Mouse (Mus musculus): ENCODE measurements around the gene Zfp366.

The Zfp366 gene

DNA sequence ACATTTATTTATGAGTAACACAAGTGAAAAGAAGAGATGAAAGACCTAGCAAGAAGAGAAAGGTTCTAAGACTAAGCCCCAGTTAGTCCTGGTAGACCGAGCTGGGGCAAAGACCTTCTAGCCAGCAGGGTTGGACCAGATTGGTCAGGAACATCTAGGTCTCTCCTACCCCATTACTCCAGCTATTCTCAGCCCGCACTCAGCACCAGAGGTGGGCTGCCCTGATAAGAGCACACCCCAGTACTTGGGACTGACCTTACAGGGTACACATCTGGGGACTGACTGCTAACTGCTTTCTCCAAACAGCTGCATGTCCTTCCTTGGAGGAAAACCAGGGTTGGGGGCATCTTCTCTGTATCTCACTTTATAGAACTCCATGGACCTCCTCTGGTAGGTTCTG is 66.2 kb downstream of the Zfp366 start:
- no peak for DNase-seq (ENCODE audit: low read depth, low spot score)

DNA sequence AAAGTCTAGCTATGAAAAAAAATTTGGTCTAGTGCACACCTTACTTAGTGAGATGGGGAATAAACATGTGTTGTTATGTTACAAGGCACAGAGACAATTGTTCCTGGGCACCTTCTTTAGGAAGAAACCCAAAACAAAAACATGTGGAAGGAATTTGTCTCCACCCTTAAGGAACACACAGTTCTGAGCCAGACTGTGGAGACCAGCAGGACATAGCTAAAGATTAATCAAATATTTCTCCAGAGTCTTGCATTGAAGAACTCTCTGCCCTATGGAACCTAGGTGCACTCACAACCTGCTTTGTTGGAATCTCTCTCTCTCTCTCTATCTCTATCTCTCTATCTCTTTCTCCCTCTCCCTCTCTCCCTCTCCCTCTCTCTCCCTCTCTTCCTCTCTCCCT is 69.6 kb downstream of the Zfp366 start:
- no peak for DNase-seq (ENCODE audit: low read depth, low spot score)

DNA sequence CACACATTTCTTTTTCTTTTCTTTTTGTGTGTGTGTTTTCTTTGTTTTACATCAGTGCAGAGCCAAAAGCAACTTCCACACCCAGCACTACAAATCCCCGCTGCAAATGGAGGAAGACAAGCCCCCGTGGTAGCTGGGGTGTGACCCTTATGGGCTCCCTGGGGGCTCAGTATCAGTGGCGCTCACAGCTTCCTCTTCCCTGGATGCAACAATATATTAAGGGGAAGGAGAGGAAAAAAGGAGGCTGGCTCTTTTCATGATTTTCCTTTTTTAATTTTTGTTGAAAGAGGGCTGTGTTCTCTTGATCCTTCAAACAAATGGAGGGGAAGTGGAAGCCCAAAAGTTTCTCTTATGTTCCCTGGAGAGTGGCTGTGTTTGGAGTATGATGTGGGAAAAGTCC is 70.2 kb downstream of the Zfp366 start:
- no peak for DNase-seq (ENCODE audit: low read depth, low spot score)

DNA sequence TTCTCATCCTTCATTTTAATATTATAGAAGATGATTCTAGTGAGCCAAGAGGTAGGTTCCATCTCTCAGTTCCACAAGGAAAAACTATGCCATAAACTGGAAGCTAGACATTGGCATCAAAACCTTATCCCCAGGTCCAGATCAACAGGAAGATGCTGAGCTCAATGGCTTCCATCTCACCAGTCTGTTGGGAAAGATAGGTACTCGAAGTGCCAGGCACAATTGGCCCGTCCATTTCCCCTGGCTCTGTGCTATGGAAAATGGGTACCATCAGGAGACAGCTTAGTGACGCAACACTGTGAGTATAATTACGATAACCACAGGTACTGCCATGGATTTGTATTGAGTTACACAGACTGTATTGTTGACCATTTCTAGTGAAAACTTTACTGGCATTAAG is 72.3 kb downstream of the Zfp366 start:
- no peak for DNase-seq (ENCODE audit: low read depth, low spot score)

DNA sequence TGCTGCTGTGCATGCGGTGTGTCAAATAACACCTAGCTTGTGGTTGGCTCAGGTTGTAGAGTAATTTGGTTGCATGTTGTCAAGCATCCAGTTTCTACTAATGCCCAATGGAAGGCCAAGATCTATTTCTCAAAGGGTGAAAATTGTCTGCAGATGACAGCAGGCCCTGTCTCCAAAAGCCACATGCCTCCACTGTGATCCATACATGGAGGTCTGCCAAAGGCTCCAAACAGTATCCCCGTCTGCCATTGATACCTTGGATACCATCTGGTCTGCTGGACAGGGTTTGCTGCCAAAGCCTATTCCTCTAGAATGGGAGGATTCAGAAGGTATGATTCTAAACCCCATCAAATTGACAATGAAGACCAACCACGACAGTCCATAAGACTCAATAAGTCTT is 74.1 kb downstream of the Zfp366 start:
- no peak for DNase-seq (ENCODE audit: low read depth, low spot score)

DNA sequence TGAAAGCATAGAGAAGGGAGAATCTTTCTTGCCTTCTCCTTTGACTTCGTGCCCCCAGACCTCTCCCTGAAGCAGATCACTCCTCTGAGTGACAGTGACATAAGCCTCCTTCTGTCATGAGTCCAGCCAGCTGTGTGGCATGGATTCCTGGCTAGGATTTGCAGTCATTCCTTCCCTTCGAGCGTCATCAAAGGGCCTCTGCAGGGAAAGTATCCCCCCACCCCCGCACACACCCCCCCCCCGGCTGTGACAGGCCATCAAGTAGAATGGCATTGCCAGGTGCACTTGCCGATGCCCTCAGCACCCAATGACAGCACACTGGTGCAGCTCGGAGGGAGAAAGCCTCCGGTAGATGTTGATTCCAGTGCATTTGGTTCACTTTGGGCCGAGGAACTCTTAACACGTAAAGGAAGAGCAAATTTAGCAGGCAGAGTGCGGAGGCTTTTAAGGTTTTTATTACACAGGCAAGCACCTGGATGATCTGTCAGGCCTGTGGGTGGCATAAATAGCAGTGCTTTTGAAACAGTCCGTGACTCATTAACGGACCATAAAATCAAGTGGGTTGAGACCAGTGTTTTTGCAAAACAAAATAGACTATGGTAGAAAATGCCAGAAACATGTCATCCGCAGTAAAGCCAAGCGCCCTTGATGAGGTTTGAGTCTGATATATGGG is 75.0 kb downstream of the Zfp366 start:
- DNase-seq (ENCODE audit: low read depth, low spot score) = peak; percentile 34

DNA sequence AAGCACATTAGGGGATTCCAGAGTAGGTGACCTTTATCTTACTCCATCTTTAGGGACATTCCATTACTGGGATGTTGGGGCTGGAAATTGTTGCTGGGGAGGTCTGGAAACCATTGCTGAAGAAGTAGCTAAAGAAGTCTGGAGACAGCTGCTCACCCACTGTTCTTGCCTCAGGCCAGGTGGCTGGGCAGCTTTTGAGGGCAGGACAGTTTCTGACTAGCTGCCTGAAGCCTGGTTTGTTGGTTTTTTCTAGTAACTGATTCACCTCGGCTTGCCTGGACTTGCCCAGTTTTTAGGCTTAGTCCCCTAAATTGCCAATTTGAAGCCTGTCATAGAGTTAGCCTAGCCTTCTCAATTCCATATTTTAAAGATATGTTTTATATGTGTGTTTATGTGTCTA is 77.8 kb downstream of the Zfp366 start:
- DNase-seq (ENCODE audit: low read depth, low spot score) = no peak

DNA sequence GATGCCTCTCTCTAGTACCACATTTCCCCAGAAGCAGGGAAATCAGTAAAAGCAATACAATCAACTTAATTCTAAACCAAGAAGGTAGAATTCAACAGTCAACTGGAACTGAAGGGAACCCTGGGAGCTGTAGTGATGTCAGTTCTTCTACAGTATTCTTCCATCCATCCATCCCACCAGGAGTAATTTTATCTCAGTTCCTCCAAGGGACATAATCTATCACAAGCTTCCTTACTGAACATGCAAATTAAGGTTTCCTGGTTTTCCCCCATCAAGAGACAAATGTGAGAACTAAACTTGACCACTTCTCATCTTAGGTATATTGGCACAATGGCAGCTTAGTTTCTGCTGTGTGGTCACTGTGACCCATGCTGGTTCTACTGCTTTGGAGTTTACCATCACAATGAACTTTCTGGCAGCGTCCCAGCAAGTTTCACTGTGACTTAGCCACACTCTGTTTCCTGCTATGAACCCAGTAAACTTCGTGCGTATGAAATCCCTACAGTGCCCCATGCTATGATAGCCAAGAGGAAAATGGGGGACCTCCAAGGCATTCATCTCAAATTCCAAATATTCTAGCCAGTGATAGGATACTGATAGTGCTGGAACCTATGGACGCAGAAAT is 78.6 kb downstream of the Zfp366 start:
- DNase-seq (ENCODE audit: low read depth, low spot score) = no peak

DNA sequence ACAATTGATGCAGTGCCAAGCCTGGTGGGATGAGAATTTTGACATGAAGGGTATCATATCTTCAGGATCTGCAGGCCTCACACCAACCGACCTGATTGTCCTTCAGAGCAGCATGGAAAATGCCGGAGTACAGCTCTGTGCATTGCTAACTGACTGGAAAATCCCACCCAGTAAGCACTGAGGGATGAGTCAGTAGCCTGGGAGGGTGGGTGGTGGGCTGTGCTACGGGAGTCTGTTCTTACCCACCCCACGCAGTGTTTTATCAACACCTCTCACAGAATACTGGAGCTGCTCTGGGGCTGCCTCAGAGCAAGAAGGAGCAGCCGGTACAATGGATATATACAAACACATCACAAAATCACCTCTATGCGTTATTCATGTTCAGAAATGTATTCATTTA is 79.9 kb downstream of the Zfp366 start:
- DNase-seq (ENCODE audit: low read depth, low spot score) = no peak

DNA sequence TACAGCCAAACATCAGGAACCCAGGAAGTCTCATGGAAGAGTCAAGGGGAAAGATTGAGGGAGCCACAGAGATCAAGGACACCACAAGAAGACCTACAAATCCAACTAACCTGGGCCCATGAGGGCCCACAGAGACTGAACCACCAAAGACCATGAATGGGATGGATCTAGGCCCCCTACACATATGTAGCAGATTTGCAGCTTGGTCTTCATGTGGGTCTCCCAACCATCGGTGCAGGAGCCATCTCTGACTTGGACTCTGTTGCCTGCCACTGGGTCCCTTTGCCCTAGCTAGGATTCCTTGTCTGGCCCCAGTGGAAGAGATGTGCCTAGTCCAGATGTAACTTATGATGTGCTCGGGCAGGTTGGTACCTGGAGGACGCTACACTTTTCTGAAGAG is 87.4 kb downstream of the Zfp366 start:
- DNase-seq (ENCODE audit: low read depth, low spot score) = no peak

DNA sequence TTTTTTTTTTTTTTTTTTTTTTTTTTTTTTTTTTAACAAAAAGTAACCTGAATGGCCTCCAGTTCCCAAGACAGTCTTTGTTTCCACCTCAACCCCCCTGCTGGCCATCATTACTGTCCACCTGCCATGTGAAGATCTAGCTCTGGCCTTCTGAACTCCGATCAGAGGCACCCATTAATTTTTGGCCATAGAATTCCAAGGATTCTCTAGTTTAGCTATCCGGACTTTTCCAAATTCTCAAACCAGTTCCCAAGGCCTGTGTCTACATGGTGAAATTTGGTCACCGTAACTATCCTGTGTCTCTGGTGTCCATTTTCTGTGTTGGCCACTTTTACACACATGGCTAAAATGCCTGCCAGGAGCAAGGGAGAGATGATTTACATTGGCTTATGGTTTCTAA is 92.9 kb downstream of the Zfp366 start:
- DNase-seq (ENCODE audit: low read depth, low spot score) = no peak

DNA sequence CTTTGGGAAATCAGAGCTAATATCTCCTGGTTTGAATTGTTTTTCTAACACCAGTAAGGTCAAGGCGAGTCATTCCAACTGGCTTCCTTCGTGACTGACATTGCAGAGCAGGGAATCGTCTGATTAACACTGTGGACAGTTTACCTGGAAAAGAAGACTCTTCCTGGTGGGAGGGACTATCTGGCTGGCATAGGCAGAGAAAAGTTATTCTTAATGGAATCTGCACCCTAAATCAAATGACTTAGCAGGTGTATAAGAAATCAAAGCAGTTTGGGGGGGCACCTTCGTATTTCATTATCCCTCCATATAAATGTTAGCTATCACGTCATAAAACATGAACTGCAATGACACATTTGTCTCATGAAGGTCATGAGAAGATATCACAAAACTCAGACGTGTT is 93.9 kb downstream of the Zfp366 start:
- no peak for DNase-seq (ENCODE audit: low read depth, low spot score)

DNA sequence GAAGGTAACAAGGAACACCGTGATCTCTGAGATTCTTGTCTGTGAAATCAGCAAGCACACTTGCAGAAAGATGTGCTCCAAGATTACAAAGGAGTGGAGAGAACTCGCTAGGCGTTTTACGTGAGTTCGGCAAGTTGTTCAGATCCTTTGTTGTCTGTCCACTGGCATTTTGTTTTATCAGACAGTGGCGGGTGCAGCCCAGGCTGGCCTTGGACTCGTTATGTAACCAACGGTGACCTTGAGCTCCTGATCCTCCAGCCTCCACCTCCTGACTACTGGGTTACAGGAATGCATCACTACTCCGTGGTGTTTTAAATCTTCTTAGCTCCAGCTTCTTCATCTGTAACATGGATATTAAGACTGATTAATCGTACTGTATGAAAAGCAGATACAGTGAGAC is 94.7 kb downstream of the Zfp366 start:
- no peak for DNase-seq (ENCODE audit: low read depth, low spot score)

DNA sequence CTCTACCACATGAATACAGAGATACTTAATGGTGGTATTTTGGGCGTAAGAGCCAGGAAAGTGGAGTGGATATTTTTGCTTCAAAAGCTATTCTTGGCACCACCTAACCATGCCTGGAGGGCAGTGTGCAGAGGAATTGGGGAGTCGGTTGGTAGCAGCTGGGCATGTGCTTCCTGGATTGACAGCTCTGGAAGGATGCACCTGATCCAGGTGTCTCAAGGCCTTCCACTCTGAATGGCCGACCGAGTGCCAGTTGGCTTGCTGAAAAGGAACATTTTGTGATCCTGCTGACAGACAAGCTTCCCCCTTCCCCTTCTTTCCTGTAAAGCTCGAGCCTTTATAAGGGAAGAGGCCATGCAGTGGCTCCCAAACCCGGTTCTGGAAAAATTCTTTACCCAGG is 98.3 kb downstream of the Zfp366 start:
- no peak for DNase-seq (ENCODE audit: low read depth, low spot score)

DNA sequence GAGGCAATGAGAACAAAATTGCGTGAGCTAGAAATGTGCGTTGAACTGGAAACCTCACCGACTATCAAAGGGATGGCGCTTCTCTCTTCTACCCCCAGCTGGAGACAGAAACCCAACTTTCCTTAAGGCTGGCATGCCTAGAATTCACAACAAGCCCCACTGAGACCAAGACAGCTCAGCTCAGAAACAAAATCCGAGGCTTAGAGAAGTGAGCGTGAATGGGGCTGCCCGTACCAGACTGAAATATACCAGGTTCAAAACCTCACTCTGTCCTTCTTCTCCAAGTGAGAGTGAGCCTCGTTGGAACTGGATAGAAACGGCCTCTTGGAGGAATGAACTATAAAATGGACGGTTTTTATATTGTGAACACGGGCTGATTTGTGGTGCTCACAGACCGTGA is 99.3 kb downstream of the Zfp366 start:
- no peak for DNase-seq (ENCODE audit: low read depth, low spot score)

DNA sequence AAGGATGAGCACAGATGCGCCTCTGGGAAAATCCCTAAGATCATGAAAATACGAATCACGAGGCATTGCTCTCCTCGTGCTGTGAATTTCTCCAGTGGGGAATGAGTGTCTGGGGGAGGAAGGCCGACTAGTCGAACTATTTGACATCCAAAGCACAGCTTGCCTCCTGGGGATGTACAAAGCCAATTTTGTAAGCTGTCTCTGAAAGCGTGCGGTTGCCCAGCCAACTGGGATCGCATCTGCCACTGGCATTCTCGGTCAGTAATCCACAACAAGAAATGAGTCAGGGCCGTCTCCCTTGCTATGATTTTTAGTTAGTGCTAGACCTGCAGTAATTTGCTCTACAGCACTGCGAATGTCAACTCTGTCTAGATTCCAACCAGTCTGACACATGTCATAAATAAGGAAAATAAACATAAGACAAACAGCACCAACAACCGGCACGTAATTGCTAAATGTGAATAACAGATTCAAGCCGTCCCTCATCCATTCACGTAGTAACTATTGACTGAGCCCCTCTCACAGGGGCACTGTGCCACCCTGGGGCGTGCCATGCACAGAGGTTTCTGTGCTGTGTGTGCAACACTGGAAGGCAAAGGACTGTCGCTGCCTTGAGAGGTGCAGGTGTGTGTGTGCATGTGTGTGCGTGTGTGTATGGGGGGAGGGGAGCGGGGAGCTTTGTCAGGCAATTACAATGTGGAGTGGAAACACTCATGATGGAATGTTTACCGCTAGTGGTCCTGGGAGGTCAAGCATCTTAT is 100.0 kb downstream of the Zfp366 start:
- DNase-seq (ENCODE audit: low read depth, low spot score) = no peak

DNA sequence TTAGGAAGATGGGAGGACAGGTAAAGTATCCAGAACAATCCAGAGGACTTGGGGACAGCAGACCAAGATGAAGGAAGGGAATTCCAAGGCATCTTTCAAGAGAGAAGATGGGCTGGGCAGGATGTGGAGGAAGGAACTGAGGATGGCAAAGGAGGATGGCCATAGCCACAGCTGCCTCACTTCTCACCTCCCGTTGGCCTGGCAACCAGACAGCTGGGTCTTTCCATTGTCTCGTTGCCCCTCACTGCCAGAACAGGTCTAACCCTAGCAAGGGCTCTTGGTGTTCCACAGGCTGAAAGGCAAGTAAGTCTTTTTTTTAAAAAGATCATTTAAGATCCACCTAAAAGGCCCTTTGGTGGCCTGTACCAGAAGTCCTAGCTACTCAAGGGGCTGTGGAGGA is 100.6 kb downstream of the Zfp366 start:
- no peak for DNase-seq (ENCODE audit: low read depth, low spot score)

DNA sequence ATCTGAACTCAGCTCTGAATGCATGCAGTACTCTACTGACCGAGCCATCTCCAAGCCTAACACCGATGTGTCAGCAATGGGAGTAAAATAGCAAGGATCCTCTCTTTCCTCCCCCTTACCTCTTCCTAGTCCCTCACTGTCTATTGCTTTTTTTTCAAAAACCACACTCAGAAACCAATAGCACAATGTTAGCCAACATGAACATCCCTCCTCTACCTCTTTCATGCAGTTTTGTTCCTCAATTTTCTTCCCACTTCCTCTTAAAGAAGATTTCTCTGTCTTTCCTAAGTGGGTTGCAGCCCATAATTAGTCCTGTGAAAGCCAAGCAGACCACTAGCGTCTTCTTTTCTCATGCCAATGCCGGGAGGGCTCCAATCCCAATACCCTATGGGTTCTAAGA is 102.6 kb downstream of the Zfp366 start:
- DNase-seq (ENCODE audit: low read depth, low spot score) = no peak

DNA sequence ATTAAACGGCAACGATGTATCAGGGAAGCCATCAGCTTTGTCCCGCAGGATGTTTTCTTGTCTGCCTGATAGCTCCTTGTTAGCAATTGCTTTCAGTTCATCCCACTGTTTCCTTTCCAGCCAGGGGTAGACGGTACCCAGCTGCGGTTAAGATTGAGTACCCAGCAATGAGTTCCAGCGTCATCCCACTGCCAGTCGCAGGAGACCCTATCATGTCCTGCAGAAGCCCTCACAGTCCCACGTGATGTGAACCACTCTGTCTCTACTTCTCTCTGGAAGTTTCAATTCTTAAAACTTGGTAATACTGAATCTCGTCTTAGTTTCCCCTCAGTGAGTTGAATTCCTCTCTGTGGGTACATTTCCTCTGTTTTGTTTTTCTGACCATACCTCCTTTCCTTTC is 103.2 kb downstream of the Zfp366 start:
- no peak for DNase-seq (ENCODE audit: low read depth, low spot score)

DNA sequence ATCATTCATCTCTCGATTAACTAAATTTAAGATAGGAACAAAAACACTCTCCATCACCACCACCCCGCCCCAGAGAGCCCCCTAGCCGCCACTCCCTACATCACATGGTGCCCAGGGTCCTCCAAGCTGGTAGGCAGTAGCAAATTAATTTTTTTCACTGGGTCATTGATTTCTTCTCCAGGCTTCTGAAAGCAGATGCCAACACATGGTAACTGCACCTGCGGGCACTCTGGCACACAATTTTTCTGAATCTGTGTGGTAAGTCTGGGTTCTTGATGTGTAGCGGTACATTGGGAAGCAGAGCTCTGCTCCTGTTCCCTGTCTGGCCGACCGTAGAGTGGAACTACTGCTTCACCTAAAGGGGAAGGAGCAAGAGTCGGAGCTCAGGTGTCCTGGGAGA is 106.1 kb downstream of the Zfp366 start:
- no peak for DNase-seq (ENCODE audit: low read depth, low spot score)

DNA sequence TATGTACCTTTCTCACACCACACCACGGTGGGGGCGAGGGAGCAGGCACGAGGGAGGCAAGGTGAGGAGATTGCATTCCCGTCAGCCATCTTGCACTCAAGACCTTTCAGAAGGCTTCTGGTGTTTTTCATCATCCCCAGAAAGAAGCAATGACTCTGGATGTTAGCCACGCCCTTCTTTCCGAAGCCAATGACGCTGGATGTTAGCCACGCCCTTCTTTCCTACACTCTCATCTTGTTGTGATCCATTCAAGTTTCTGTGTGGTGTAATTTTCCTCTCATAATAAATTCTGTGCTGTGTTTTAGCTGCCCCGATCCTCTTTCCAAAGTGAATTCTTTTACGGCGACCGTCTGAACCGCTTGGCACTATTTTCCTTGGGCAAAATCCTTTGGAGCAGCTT is 109.6 kb downstream of the Zfp366 start:
- no peak for DNase-seq (ENCODE audit: low read depth, low spot score)

DNA sequence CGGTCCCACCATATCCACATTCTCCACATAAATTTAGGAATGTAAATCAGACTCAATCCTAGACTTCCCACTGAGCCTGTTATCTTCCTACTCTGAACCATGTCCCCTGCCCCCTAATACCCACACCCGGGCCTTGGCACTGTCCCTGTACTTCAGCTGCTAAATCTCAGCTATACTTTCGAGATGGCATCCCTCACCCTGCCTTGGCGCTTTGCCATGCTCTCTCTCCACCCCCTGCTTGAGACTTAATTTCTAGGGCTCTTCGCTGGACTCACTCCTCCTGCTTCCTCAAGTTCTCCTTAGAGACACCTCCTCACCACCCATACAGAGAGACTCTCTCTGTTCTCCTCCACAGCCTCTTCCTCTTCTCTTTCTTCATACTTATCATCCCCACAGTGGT is 115.3 kb downstream of the Zfp366 start:
- DNase-seq (ENCODE audit: low read depth, low spot score) = no peak

Measured in mesoderm, embryonic 11.5 days (tissue).